Mouse (Mus musculus): Measurements from ENCODE around the gene Midn. TPM values are rescaled to one million over a fixed set of nuclear protein-coding genes. Genes with fewer than 3 reads are reported as not detected.

Midn gene
- total RNA-seq (2012; rRNA removed): 8.1 and 8.3 TPM in 2 replicates
- 10 to 100 TPM in 1 of 2 experiments, not detected in 1; 26.7 TPM for polyA plus RNA-seq (2012; ENCODE audit: insufficient read depth in 1 of 2, insufficient read length in 2 of 2, low read depth in 1 of 2, low replicate concordance in 2 of 2, missing spikeins in 1 of 2)

- H3K36me3 ChIP-seq (ENCODE audit: control insufficient read depth in 1 of 2, insufficient read depth in 2 of 2, low read length in 2 of 2): peaks cover 0 to 20% of the 10 kb centered on the region in 2 experiments; a peak in 2 of 4 replicates
- H3K4me1 ChIP-seq (ENCODE audit: control insufficient read depth in 1 of 2, insufficient read depth in 2 of 2, low read length in 2 of 2): peaks cover 0 to 52% of the 10 kb centered on the region in 2 experiments; a peak in 2 of 4 replicates
- H3K27ac ChIP-seq (ENCODE audit: control insufficient read depth, low read depth, low read length): peak within 1 kb of the TSS; percentile 86
- H3K27me3 ChIP-seq (ENCODE audit: control insufficient read depth in 1 of 2, insufficient read depth in 2 of 2, low read length in 2 of 2): no peaks in the 10 kb centered on the region
- DNase-seq (ENCODE audit: low read depth, low spot score): peak; percentile 91
- peak within 1 kb of the TSS; percentile 77 for H3K9ac ChIP-seq (ENCODE audit: control insufficient read depth, low read depth, low read length, poor library complexity, severe bottlenecking)
- H3K4me3 ChIP-seq (ENCODE audit: control insufficient read depth in 1 of 2, insufficient read depth in 1 of 2, low read depth in 2 of 2, low read length in 2 of 2): peak within 1 kb of the TSS; percentile 62 to 82
- no peaks in the 10 kb centered on the region for H3K9me3 ChIP-seq (replicated peaks; ENCODE audit: insufficient read depth, low read length)
- TF ChIP-seq ZNF384 (IDR thresholded peaks at IDR 0.05; ENCODE audit: low read depth, low read length) (0 out of 2 replicates have a peak, but pooled peaks have one; percentile 9), ETS1 (IDR thresholded peaks at IDR 0.05; ENCODE audit: low read depth, low read length) (0 out of 2 replicates have a peak, but pooled peaks have one; percentile 27), JUND (IDR thresholded peaks at IDR 0.05; ENCODE audit: low read depth, low read length) (no peak), SIN3A (IDR thresholded peaks at IDR 0.05; ENCODE audit: low read length) (peak; percentile 43; the same call in 1 of the 2 replicates), TBP (IDR thresholded peaks at IDR 0.05; ENCODE audit: low read depth, low read length) (peak; percentile 29), RCOR1 (IDR thresholded peaks at IDR 0.05; ENCODE audit: low read depth, low read length) (no peak), MEF2A (IDR thresholded peaks at IDR 0.05; ENCODE audit: extremely low read depth, insufficient replicate concordance, low read depth, low read length, poor library complexity, severe bottlenecking) (no peak), TCF12 (IDR thresholded peaks at IDR 0.05; ENCODE audit: low read depth, low read length) (no peak), MAZ (IDR thresholded peaks at IDR 0.05; ENCODE audit: low read depth, low read length) (peak; percentile 95; the same call in 1 of the 2 replicates), HCFC1 (IDR thresholded peaks at IDR 0.05; ENCODE audit: low read depth, low read length) (peak; percentile 16; the same call in 1 of the 2 replicates), ELF1 (IDR thresholded peaks at IDR 0.05; ENCODE audit: low read depth, low read length) (peak; percentile 66), CTCF (IDR thresholded peaks at IDR 0.05 in 2 of 3, conservative IDR thresholded peaks at IDR 0.05 in 1 of 3; ENCODE audit: control insufficient read depth in 1 of 3, insufficient read depth in 1 of 3, low read depth in 2 of 3, low read length in 3 of 3, poor library complexity in 1 of 3, severe bottlenecking in 1 of 3) (peak; percentile 37 to 75 (median 69)), POLR2A (IDR thresholded peaks at IDR 0.05; ENCODE audit: control insufficient read depth in 1 of 2, insufficient read depth in 1 of 2, low read depth in 1 of 2, low read length in 2 of 2, poor library complexity in 1 of 2) (peak; percentile 64 to 79; a peak in 2 of 4 replicates), GABPA (IDR thresholded peaks at IDR 0.05; ENCODE audit: low read depth, low read length) (no peak), SMC3 (IDR thresholded peaks at IDR 0.05; ENCODE audit: low read depth, low read length) (peak; percentile 32), NELFE (IDR thresholded peaks at IDR 0.05; ENCODE audit: low read depth, low read length) (peak; percentile 93), KAT2A (conservative IDR thresholded peaks at IDR 0.05; ENCODE audit: low read depth, low read length) (no peak), ZMIZ1 (IDR thresholded peaks at IDR 0.05; ENCODE audit: low read depth, low read length) (peak; percentile 53; the same call in 1 of the 2 replicates), EP300 (IDR thresholded peaks at IDR 0.05; ENCODE audit: low read depth in 1 of 2, low read length in 2 of 2) (0 out of 4 replicates have a peak, but pooled peaks of 1 of the 2 experiments have one; percentile 5)
- peaks cover 44% of the 10 kb centered on the region for H3K79me2 ChIP-seq (ENCODE audit: control insufficient read depth, insufficient read depth, low read length, poor library complexity)
Observed at GRCm38 (mm10) chr10:80147719-80148601, at the start of gene Midn. Gene Midn, plus strand, starts transcription at chr10:80148272.

Measured in MEL (cell line).